Mouse (Mus musculus) urinary bladder, postnatal 36 days (tissue): Measurements from ENCODE around the gene Fam19a2.

Source experiments
- DNase-seq, 2 experiments: peaks; one replicate each; pipeline ENCODE4 v3.0.0; 2022; ENCODE audit warnings: low spot score in 2 of 2, mixed read lengths in 1 of 2

The Fam19a2 gene

GRCm38 (mm10) chr10:123570616-123571188 is 306.9 kb downstream of the Fam19a2 start:
- no peak for DNase-seq

GRCm38 (mm10) chr10:123572342-123573070 is 308.7 kb downstream of the Fam19a2 start:
- DNase-seq = no peak

GRCm38 (mm10) chr10:123577823-123578222 is 314.0 kb downstream of the Fam19a2 start:
- DNase-seq = no peak

GRCm38 (mm10) chr10:123579012-123579411 is 315.2 kb downstream of the Fam19a2 start:
- DNase-seq = no peak

GRCm38 (mm10) chr10:123595043-123595442 is 331.2 kb downstream of the Fam19a2 start:
- no peak for DNase-seq

GRCm38 (mm10) chr10:123597059-123597458 is 333.3 kb downstream of the Fam19a2 start:
- DNase-seq = no peak

- DNase-seq = no peak
Observed at GRCm38 (mm10) chr10:123605671-123606070, 341.9 kb downstream of the Fam19a2 start.

GRCm38 (mm10) chr10:123626691-123627090 is 362.9 kb downstream of the Fam19a2 start:
- DNase-seq = no peak

GRCm38 (mm10) chr10:123629248-123629744 is 365.5 kb downstream of the Fam19a2 start:
- no peak for DNase-seq

- no peak for DNase-seq
Observed at GRCm38 (mm10) chr10:123632029-123632428, 368.2 kb downstream of the Fam19a2 start.

GRCm38 (mm10) chr10:123636655-123637054 is 372.9 kb downstream of the Fam19a2 start:
- no peak for DNase-seq

GRCm38 (mm10) chr10:123637496-123637895 is 373.7 kb downstream of the Fam19a2 start:
- no peak for DNase-seq

GRCm38 (mm10) chr10:123645568-123645967 is 381.8 kb downstream of the Fam19a2 start:
- DNase-seq = no peak

- DNase-seq = no peak
Observed at GRCm38 (mm10) chr10:123671208-123671607, 407.4 kb downstream of the Fam19a2 start.

GRCm38 (mm10) chr10:123678284-123678864 is 414.6 kb downstream of the Fam19a2 start:
- no peak for DNase-seq

- no peak for DNase-seq
Observed at GRCm38 (mm10) chr10:123682718-123683255, 419.0 kb downstream of the Fam19a2 start.

- DNase-seq = no peak
Observed at GRCm38 (mm10) chr10:123692186-123692925, 428.6 kb downstream of the Fam19a2 start.

- DNase-seq = no peak
Observed at GRCm38 (mm10) chr10:123692926-123693224, 429.1 kb downstream of the Fam19a2 start.

GRCm38 (mm10) chr10:123702595-123702994 is 438.8 kb downstream of the Fam19a2 start:
- DNase-seq = no peak

- no peak for DNase-seq
Observed at GRCm38 (mm10) chr10:123707026-123707425, 443.2 kb downstream of the Fam19a2 start.

GRCm38 (mm10) chr10:123710738-123711137 is 446.9 kb downstream of the Fam19a2 start:
- DNase-seq = no peak

- DNase-seq = no peak
Observed at GRCm38 (mm10) chr10:123721952-123722460, 458.2 kb downstream of the Fam19a2 start.
